In the genomic region with DNA sequence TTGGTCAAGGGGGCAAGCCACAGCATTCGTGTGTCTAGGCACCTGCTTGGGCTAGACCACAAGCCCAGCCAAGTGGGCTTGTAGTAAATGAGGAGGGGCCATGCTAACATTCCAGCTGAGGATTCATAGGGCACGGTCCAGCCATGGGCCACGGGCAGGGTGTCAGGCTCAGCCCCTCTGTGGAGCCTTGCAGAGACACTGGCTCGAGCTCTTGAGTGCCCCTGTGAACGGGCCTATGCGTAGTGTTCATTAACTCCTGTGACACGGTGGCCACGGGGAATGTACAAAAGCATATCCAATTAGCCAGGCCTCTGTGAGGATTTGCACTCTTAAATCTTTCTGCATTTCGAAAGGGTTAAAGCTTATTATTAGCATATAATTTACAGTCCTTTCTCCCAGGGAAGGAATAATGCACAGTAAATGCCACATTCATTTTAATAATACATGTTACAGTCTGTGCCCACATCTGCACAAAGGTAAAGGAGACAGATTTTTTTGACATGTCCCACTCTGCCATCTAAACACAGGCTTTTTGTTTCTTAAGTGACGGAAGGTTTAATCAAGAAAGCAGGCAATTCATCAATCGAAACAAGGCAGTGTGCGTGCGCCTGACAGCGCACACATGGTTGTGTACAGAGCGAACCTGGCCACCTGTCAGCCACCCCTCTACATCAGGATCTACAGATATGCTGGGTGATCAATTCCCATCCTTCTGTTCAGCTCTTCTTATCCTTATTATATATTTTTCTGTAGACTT, we compare ENCODE assay signal across 14 mouse cellular contexts.
DNase-seq lines count a peak whose midpoint lies in the region; ATAC-seq lines count a peak whose summit lies in the region.
"Had no signal": no experiment of that assay in that cellular context is flagged by ENCODE, and none has a peak within 500 bp of the region (broad histone marks: within the 10 kb centered on the region; RNA-seq: fewer than 3 reads in every experiment).

No protein-coding gene starts in this region.

- no peak overlapping the region for H3K4me3 ChIP-seq in hindbrain, embryonic 14.5 days (replicated peaks; ENCODE audit: low read length)
- no peak overlapping the region for H3K4me3 ChIP-seq in midbrain, embryonic 14.5 days (replicated peaks; ENCODE audit: low read depth, low read length)
- H3K4me3 ChIP-seq: intestine, embryonic 15.5 days; lung, embryonic 15.5 days; myocyte had no signal

- H3K9ac ChIP-seq in hindbrain, embryonic 14.5 days = no peak overlapping the region; the same call in 1 of the 2 replicates
- H3K9ac ChIP-seq in midbrain, embryonic 14.5 days (replicated peaks; ENCODE audit: low read length) = peak overlapping the region; percentile 24; the same call in 1 of the 2 replicates
- H3K9ac ChIP-seq: intestine, embryonic 15.5 days; lung, embryonic 15.5 days had no signal

- no peaks in the 10 kb centered on the region for H3K9me3 ChIP-seq in hindbrain, embryonic 14.5 days (ENCODE audit: control insufficient read depth, low read length)
- H3K9me3 ChIP-seq in midbrain, embryonic 14.5 days (ENCODE audit: control insufficient read depth, low read length) = no peaks in the 10 kb centered on the region
- H3K9me3 ChIP-seq: intestine, embryonic 15.5 days; lung, embryonic 15.5 days had no signal

- WGBS in hindbrain, embryonic 14.5 days = 40% methylated on average over 15 of the region's 15 CpGs
- WGBS in midbrain, embryonic 14.5 days = 37% methylated on average over 15 of the region's 15 CpGs

- no peaks in the 10 kb centered on the region for H3K27me3 ChIP-seq in hindbrain, embryonic 14.5 days (ENCODE audit: control insufficient read depth, insufficient read depth, low read length)
- no peaks in the 10 kb centered on the region for H3K27me3 ChIP-seq in midbrain, embryonic 14.5 days (ENCODE audit: control insufficient read depth, insufficient read depth, low read length)
- H3K27me3 ChIP-seq: intestine, embryonic 15.5 days; lung, embryonic 15.5 days had no signal

- peak; percentile 11 for DNase-seq in retina, postnatal 1 day
- no peak for DNase-seq in retina, embryonic 14.5 days (ENCODE audit: low spot score)
- DNase-seq in hindbrain, embryonic 14.5 days (ENCODE audit: low spot score) = no peak
- DNase-seq in midbrain, embryonic 14.5 days = peak; percentile 69
- DNase-seq in adrenal gland, postnatal 10 days = no peak
- DNase-seq in adrenal gland, adult (ENCODE audit: inconsistent age in 2 of 2, low spot score in 1 of 2) = no peak
- DNase-seq: adrenal gland, postnatal 14 days; cerebellum, postnatal 10 days; heart, postnatal 10 days; right cerebral cortex, postnatal 4 days had no signal

- peaks cover 36% of the 10 kb centered on the region for H3K36me3 ChIP-seq in hindbrain, embryonic 14.5 days (replicated peaks; ENCODE audit: control insufficient read depth, insufficient read depth)
- peaks cover 13% of the 10 kb centered on the region for H3K36me3 ChIP-seq in midbrain, embryonic 14.5 days (ENCODE audit: control insufficient read depth, insufficient read depth, low read length)
- H3K36me3 ChIP-seq: intestine, embryonic 15.5 days; lung, embryonic 15.5 days had no signal

- peaks cover 43% of the 10 kb centered on the region for H3K4me1 ChIP-seq in hindbrain, embryonic 14.5 days (replicated peaks; ENCODE audit: control insufficient read depth, insufficient read depth, low read length)
- H3K4me1 ChIP-seq in midbrain, embryonic 14.5 days (ENCODE audit: control insufficient read depth, insufficient read depth, low read length) = peaks cover 62% of the 10 kb centered on the region
- H3K4me1 ChIP-seq: intestine, embryonic 15.5 days had no signal

- H3K27ac ChIP-seq in hindbrain, embryonic 14.5 days = peak overlapping the region; percentile 64
- H3K27ac ChIP-seq in midbrain, embryonic 14.5 days (replicated peaks; ENCODE audit: low read depth, low read length) = peak overlapping the region; percentile 82
- H3K27ac ChIP-seq: intestine, embryonic 15.5 days; lung, embryonic 15.5 days had no signal

- ATAC-seq in hindbrain, embryonic 14.5 days (ENCODE audit: low FRiP score) = peak; percentile 58
- ATAC-seq in midbrain, embryonic 14.5 days (ENCODE audit: low FRiP score, low TSS enrichment) = peak; percentile 47; the same call in 1 of the 2 replicates
- ATAC-seq in CD4-positive, CD25-positive, alpha-beta regulatory T cell, adult 4 months = no peak
- ATAC-seq: intestine, embryonic 15.5 days had no signal

- H3K4me2 ChIP-seq in hindbrain, embryonic 14.5 days (replicated peaks) = no peak overlapping the region
- no peak overlapping the region for H3K4me2 ChIP-seq in midbrain, embryonic 14.5 days (ENCODE audit: low read length)
- H3K4me2 ChIP-seq: intestine, embryonic 15.5 days; lung, embryonic 15.5 days had no signal

Comparison
In these comparisons a context has a peak if more than half of its experiments do, and no peak if none do; other contexts are left out.
1. DNase-seq: peak in retina, postnatal 1 day (single experiment) and midbrain, embryonic 14.5 days (single experiment); none in retina, embryonic 14.5 days (single experiment), hindbrain, embryonic 14.5 days (single experiment), adrenal gland, postnatal 10 days (single experiment) and adrenal gland, adult (0 of 2).